Mouse (Mus musculus): ENCODE measurements around the gene Gm3727. TPM values are rescaled to one million over a fixed set of nuclear protein-coding genes. Genes with fewer than 3 reads are reported as not detected.
"Not testable (repeated sequence)": the region's sequence is repeated elsewhere in the genome, so short reads cannot be mapped to it uniquely, and the experiment has no call there.

Gm3727 gene
- polyA plus RNA-seq (2012; rRNA removed) = not detected in 2 replicates

DNA sequence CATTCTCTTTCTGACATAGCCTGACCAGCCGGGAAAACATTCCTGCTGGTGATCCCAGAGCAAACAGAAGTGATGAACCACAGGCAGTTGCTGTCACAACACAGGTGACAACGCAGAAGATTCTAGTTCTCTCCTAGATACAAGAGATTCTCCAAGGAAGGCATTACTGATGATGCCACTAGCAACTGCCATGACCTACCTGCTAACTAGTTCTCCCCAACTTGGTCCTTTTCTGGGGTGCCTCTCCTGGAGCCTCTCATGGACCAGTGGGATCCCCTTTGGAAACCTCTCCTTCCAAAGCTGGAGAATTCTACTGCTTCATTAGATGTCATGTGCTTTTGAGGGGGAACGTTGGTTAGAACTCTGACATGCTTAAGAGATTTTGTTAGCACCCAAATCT lies at the start of gene Gm3727:
Gm3727 (minus strand) TSS at position 101 of the 400 bp plus-strand sequence.
- DNase-seq (ENCODE audit: extremely low spot score in 1 of 2, low spot score in 1 of 2) = not testable (repeated sequence)

DNA sequence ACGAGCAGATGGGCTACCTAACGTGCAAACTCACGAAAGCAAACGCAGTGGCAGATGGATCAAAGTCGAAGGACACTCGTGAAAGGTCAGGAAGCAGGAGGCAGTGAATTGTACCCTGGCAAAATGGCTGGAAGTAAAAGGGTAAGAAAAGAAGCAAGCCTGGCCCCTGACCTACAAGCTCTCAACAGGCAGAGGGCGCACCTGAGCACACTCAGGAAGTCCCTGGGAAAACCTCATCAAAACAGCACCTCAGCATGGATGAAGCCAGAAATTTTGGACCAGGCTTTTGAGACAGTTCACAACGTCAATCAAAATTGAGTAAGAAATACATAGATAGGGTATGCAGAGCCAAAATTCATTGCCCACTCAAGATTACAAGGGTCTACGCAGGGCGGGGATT lies 21.0 kb downstream of the Gm3727 start:
- DNase-seq (ENCODE audit: extremely low spot score in 1 of 2, low spot score in 1 of 2) = peak in 1 of 2 experiments; percentile 22

Other genes starting within 250 kb of the Gm3727 start
- gene Gm10406, start 237.3 kb downstream of the Gm3727 start, polyA plus RNA-seq (2012; rRNA removed) = 1.1 and 1.5 TPM in 2 replicates
- not detected in 2 replicates for gene Gm3685, start 219.7 kb downstream of the Gm3727 start, polyA plus RNA-seq (2012; rRNA removed)
- gene Gm3696, start 164.1 kb downstream of the Gm3727 start, polyA plus RNA-seq (2012; rRNA removed) = 2.6 and 3.2 TPM in 2 replicates
- gene Gm6676, start 139.3 kb downstream of the Gm3727 start, polyA plus RNA-seq (2012; rRNA removed) = 0.06 and 0.17 TPM in 2 replicates
- 2.5 and 2.6 TPM in 2 replicates for gene Gm3512, start 90.2 kb downstream of the Gm3727 start, polyA plus RNA-seq (2012; rRNA removed)
- gene Gm16434, start 70.2 kb downstream of the Gm3727 start, polyA plus RNA-seq (2012; rRNA removed) = 0.06 and 0.17 TPM in 2 replicates
- gene Gm3739, start 50.3 kb upstream of the Gm3727 start, polyA plus RNA-seq (2012; rRNA removed) = 2.0 and 2.1 TPM in 2 replicates
- not detected in 2 replicates for gene Gm5797, start 67.7 kb upstream of the Gm3727 start, polyA plus RNA-seq (2012; rRNA removed)
- gene Gm8374, start 100.4 kb upstream of the Gm3727 start, polyA plus RNA-seq (2012; rRNA removed) = not detected in 2 replicates
- not detected in 2 replicates for gene Gm3755, start 186.2 kb upstream of the Gm3727 start, polyA plus RNA-seq (2012; rRNA removed)
- gene Gm3752, start 219.0 kb upstream of the Gm3727 start, polyA plus RNA-seq (2012; rRNA removed) = 0.67 and 0.88 TPM in 2 replicates

Measured in frontal cortex, adult 2 months (tissue).